Mouse (Mus musculus) right cerebral cortex, adult 18-20 months (tissue): ENCODE measurements at regions not wholly inside any gene's neighbourhood (a gene's known extent, or its start where the extent isn't known, plus 50 kb on each side); places are given as distances from the start of the nearest gene placed in this dataset.

ENCODE experiments used
- DNase-seq: peaks from one replicate; pipeline ENCODE4 v3.0.0; 2022; ENCODE audit warnings: mixed read lengths

DNA sequence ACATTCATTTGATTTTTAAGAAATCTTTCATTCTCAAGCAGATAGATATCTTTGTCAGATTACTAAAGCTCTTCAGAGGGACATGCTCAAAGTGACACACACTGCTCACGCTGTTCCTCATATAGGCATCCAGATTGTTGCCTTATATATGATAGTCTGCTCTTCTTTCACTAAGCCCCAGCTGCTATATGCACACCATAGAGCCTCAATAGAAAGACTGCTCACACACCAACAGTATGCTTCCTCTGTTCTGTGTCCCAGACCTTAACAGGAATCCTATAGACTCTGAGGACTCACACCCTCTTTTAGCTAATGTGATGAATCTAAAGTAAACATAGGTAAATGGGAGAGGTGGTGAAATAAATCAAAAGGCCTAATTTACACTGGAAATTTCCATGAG lies 561.8 kb downstream of the Smarca1 start:
- DNase-seq: no peak

- no peak for DNase-seq
Measured at GRCm38 (mm10) chrX:47328817-47329216, 564.0 kb downstream of the Smarca1 start.

GRCm38 (mm10) chrX:47315810-47316209 lies 577.0 kb downstream of the Smarca1 start:
- no peak for DNase-seq

- DNase-seq: no peak
Measured at GRCm38 (mm10) chrX:47307140-47307539, 585.6 kb downstream of the Smarca1 start.

GRCm38 (mm10) chrX:47303547-47303946 lies 589.2 kb downstream of the Smarca1 start:
- no peak for DNase-seq

DNA sequence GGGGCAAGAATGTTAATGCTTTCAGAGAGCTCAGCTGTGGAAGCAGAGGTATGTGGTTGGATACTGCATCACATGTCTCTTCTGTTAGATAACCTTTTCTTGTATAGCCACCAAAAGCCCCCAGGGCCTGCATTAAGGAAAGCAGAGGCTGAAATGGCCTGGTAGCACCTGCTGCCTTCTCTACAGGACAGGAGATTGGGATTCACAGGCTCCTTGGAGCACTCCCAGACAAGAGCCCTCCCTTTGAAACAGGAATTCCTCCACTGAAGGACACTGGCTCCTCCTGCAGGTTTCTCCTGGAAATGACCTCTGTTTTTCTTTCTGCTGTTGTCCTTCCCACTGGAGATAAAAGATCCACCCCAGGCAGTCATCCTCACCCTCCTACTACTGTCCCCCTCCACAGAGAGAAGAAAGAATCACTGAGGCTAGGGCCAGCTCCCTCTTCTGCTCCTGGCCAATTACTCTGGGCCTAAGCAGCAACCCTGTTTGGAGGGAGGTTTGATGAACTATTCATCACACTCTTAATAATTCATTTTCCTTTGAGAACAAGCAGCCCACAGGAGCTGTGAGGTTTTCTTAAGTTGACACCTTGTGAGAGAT lies 600.1 kb downstream of the Smarca1 start:
- DNase-seq: peak; percentile 22
